Mouse (Mus musculus) right cerebral cortex, postnatal 25 days (tissue): Measurements from ENCODE around the gene Gm45618.

Experiments
- DNase-seq: peaks from one replicate; pipeline ENCODE4 v3.0.0; 2022

Gene Gm45618

DNA sequence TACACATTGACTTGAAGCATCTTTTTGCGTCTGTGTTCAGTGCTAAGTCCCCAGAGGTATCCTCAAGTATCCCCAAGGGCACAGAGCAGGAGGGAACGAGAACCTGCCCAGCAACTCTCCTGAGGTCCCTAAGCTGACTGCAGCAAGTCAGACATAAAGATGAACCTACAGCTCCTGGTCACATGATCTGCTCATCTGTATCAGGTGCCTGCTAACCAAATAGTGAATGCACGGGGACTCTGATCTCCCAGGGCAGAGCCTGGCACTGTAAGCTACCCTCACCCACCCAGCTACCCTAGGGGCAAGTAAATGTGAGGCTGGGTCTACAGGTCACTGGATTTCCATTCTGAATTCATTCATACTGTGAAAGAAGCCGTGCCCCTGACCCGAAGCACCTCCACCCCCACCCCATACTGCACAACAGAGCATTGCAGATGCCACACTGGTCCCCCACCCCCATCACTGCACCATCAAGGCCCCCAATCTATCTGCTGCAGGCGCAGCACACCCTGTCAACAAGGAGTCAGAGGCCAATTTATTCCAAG, 26.8 kb downstream of the Gm45618 start:
- DNase-seq, result no peak

DNA sequence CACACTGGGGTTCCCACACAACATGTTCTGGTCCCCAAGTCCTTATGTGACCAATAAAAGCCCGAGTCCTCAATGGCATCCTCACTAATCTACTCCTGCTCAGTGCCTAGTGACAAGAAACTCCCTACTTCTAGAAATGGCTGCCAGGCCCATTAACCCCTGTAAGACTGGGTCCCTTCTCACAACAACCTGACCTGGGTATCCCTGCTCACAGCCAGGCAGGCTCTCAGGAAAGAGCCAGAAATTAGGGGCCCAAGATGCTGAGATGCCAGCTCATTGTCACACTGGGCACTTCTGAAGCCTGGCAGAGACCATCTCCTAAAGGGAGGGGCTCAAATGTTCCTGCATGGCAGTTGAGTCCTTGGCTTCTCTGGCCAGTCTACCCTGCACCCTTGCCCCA, 27.5 kb downstream of the Gm45618 start:
- DNase-seq, result no peak

DNA sequence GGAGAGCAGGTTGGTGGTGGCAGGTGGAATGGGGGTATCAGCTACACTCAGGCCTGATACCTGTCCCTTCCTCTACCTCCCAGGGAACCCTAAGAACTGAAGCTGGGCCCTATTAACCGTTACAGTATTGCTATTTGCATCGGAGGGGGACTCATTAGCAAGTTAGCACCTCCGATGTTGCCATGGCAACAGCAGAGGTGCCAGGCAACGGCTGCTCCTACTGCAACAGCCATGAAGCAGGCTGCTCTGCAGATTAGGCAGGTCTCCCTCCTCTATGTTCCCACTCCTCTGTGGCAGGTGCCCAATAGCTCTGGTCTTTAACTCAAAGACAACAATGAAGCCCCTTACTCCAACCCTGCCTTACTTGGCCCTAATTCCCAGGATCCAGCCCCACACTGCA, 28.7 kb downstream of the Gm45618 start:
- no peak for DNase-seq

DNA sequence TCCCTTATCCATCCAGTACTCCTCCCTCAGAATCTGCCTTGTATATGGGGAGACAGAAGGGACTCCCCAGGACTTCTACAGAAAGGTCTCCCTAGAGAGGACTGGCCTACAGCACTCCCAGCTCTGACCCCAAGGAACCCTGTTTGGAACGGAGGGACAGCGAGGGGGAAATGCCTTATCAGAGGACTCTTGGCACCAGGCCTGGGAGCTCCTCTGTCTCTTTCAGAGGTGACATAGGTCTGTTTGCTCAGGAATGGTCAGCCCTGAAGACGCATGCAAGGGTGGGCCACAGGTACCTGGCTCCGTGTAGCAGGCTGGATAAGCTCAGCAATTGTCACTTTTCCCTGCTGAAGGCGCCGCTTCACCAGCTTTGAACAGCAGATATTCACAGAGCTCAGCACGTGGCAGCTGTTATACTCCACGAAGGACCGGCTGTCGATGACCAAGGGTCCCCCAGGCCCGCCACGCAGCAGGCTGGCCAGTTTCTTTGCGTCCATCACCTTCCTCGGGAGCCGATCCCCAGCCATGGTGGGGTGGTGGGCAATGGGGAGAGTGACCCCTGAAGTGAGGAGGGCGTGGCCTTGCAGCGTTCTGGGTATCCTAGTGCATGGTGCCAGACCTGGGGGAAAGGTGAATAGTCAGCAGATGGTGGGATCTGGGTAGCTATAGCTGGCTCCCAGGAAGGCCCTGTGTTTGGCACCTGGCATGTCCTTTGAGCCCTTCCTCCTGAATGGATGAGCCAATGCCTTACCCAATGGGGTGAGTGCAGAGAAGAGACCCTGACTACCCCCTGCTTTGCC, 30.7 kb downstream of the Gm45618 start:
- no peak for DNase-seq

DNA sequence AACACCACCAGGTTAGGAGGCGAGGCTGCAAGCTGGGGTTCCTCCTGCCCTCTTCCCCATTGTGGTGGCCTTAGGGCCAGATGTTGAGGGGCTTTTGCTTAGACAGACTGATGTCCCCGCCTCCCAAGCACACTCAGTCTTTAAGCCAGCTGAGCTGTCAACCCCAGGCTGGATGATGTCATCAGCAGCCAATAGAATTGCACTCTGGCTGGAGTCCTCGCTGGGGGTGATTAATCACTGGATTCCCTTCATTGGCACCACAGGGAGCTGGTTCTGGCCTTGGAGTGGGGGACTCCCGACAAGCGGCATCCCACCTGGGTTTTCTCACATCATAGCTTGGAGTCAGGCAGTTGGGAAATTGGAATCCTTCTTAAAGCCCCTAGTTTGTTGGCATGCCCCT, 31.6 kb downstream of the Gm45618 start:
- no peak for DNase-seq

GRCm38 (mm10) chr7:142087069-142087652, 33.4 kb downstream of the Gm45618 start:
- no peak for DNase-seq

- DNase-seq, result no peak
These were observed 34.2 kb downstream of the Gm45618 start for GRCm38 (mm10) chr7:142086159-142086905.

- no peak for DNase-seq
These were observed 35.7 kb downstream of the Gm45618 start for GRCm38 (mm10) chr7:142084820-142085219.

GRCm38 (mm10) chr7:142084395-142084794, 36.1 kb downstream of the Gm45618 start:
- no peak for DNase-seq

DNA sequence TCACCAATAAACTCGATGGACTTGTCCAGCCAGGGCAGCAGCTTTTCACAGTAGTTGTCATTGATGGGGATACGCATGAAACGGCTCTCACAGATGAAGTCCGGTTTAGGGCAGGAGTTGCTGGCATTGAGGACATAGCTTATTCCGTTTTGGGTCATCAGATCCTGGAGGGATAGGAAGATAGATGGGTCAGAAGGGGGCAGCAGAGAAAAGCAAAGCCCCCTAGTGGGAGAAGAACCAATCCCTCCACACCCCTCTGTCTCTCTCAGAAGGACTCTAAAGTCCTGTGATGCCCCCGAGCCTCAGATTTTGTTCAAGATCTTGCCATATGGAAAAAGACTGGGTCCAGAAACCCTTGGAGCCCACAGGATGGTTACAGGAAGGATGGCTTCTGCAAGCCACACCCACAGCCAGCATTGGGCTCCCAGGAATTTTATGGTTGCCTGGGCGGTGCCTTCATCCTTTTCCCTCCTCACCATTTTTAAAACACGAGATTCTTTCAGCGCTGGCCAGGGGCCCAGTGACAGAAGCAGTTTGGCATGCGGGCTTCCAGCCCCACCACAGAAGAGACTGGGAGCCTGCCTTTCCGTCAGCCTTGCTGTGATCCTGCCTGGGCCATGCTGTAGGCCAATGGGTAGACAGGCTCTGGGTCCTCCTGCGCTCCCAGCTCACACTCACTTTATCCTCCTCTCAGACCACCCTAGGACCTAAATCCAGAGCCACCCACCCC, 36.8 kb downstream of the Gm45618 start:
- DNase-seq, result no peak

DNA sequence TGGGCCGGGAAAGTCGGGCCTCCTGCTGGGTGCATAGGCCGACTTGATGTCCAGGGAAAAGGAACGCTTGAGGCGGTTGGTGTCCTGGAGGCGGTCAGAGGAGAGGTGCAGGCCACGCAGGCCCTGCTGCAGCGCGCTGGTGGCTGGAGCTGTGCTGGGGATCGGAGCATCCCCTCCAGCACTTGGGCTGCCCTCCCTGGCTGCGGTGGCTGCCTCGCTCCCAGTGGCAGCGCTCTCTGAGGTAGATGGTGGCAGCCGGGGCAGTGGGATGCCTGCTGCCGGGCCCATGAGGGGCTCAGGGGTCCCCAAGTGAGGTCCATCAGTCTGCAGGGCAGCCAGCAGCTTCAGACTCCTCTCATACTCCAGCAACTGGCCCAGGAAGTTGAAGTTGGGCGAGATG, 37.9 kb downstream of the Gm45618 start:
- no peak for DNase-seq

GRCm38 (mm10) chr7:142082179-142082578, 38.4 kb downstream of the Gm45618 start:
- DNase-seq, result no peak

DNA sequence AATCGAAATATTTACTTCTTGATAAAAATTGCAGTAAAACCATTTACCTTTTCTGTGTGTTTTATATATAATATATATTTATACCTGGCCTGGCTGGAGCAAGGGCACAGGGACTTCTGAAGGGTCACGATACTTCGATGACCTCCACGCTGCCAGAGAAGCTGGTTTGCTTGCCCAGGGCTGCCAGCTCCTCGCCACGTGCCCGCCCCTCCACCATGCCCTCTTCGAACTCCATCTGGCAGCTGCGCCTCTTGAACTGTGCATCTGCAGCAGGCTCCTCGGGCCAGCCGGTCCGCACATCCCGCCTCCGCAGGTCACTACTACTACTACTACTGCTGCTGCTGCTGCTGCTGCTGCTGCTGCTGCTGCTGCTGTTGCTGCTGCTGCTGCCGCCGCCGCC, 38.8 kb downstream of the Gm45618 start:
- no peak for DNase-seq

GRCm38 (mm10) chr7:142080876-142081275, 39.7 kb downstream of the Gm45618 start:
- no peak for DNase-seq

DNA sequence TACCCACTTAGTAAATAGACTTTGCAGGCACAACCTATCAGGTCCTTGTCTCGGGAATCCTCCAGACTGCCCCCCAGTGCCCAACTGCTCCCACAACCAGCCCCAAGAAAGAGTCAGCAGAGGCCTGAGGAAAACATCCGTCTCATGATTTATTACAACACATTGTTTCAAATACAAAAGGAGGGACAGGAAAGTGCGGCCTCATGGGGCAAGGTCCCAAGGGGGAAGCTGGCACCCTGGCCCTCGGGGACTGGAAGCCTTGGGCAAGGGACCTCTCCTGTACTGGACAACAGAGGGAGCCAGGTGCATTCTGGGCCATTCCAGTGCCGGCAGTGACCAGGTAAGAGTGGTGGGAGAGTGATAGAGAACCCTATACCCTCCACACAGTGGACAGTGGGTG, 41.2 kb downstream of the Gm45618 start:
- DNase-seq, result no peak

- DNase-seq, result no peak
These were observed 43.4 kb downstream of the Gm45618 start for GRCm38 (mm10) chr7:142077138-142077537.

GRCm38 (mm10) chr7:142074146-142074886, 46.2 kb downstream of the Gm45618 start:
- no peak for DNase-seq

DNA sequence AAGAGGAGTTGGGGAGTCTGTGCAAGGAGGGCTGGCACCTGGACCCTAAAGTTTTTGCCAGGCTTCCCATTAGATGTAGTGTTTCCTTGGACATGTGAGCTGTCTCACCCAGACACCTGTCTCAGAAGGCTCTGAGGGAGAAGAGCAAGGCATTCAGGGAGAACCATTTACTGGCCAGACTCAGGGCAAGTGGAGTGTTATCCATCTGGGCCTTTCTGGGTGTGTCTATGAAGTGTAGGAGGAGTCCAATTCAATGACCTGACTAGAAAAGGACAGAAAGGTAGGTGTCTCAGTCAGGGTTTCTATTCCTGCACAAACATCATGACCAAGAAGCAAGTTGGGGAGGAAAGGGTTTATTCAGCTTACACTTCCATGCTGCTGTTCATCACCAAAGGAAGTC, 48.8 kb downstream of the Gm45618 start:
- DNase-seq, result no peak

- DNase-seq, result no peak
These were observed 49.3 kb downstream of the Gm45618 start for GRCm38 (mm10) chr7:142071212-142071578.

DNA sequence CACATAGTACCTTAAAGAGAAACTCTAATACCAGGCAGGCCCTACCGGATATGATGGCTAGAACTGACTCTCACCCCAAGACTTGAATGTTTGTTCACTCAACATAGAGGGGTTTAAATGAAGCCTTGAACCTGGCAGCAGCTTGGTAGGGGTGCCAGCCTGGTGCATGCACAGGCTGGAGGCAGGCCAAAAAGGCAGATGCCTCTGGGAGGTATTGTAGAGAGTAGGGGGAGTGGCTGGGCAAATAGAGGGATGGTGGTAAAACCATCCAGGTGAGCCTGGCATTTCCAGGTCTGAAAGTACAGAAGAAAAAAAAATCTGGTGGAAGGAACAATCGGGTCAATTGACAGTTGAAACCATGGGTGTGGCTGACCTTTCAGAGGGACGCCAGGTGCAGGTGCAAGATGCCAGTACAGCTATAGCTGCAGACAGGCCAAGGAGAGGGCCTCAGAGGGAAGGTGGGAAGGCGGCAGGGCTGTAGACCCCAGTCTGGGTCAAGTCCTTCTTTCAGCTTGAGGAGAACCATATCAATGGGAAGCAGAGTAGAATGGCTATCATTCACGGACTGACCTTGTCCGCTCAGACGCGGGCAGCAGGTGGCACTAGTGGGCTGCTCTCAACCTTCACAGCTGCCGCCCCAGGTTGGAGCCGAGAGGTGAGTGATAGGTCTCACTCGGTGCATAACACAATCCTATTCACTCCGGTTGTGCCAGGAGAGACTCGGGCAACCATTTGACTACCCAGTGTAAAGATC, 49.9 kb downstream of the Gm45618 start:
- DNase-seq, result no peak
